Mouse (Mus musculus): ENCODE data around the gene Filip1. TPM values are rescaled to one million over a fixed set of nuclear protein-coding genes. Genes with fewer than 3 reads are reported as not detected.

The Filip1 gene
- polyA plus RNA-seq, 1 experiment from 2014 or later: 26.5 TPM

DNA sequence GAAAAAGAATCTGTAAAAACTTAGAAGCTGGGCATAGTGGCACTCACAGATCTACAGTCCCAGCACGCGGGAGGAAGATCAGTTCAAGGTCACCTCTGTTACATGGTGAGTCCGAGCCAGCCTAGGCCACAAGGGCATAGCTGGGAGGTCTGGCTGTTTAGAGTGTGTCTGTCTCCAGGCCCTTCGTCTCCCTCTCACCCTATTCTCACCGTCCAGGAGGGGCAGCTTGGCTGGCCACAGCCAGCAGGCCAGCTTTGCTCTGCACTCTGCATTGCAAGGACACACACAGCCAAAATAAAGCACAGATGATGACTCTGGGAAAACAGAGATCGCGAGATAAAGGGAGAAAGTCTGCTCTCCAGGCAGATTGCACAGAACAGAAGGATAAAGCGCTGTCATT lies 10.2 kb upstream of the Filip1 start:
- WGBS: 52% methylated on average over 8 of the region's 8 CpGs
- H3K27ac ChIP-seq (ENCODE audit: poor library complexity, severe bottlenecking): peak overlapping the region; percentile 42; the same call in 1 of the 2 replicates

DNA sequence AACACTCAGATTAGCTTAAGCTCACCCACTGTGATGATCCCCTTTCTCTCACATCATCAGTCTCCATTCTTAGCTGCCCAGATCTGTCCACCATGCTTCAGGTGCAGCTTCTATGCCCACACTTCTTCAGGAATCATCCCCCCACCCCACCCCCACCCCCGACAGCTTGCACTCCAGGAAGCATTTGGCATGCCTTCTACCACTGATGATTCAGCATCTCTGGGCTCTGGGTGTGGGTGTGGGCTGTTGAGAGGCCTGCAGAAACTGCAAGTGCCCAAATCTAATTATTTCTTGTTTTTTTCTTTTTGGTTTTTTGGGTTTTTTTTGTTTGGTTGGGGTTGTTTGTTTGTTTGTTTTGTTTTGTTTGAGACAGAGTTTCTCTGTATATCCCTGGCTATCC lies 9.0 kb upstream of the Filip1 start:
- 42% methylated on average over 1 of the region's 1 CpGs for WGBS
- H3K36me3 ChIP-seq: no peaks in the 10 kb centered on the region
- no peak overlapping the region for H3K9ac ChIP-seq
- no peaks in the 10 kb centered on the region for H3K9me3 ChIP-seq (replicated peaks)
- no peak for ATAC-seq (ENCODE audit: insufficient number of reproducible peaks, low FRiP score)
- H3K4me3 ChIP-seq: no peak overlapping the region
- H3K27ac ChIP-seq (ENCODE audit: poor library complexity, severe bottlenecking): no peak overlapping the region
- peaks cover 9% of the 10 kb centered on the region for H3K4me1 ChIP-seq (replicated peaks)
- H3K4me2 ChIP-seq: no peak overlapping the region
- no peaks in the 10 kb centered on the region for H3K27me3 ChIP-seq (replicated peaks)

More for the DNA sequence above, 10.2 kb upstream of the Filip1 start:
- Histone ChIP-seq H3K4me1 (replicated peaks) (peaks cover 16% of the 10 kb centered on the region), H3K9me3 (replicated peaks) (no peaks in the 10 kb centered on the region), H3K4me2 (no peak overlapping the region), H3K4me3 (no peak overlapping the region), H3K27me3 (replicated peaks) (no peaks in the 10 kb centered on the region), H3K9ac (no peak overlapping the region), H3K36me3 (no peaks in the 10 kb centered on the region)
- peak; percentile 51; the same call in 1 of the 2 replicates for ATAC-seq (ENCODE audit: insufficient number of reproducible peaks, low FRiP score)

DNA sequence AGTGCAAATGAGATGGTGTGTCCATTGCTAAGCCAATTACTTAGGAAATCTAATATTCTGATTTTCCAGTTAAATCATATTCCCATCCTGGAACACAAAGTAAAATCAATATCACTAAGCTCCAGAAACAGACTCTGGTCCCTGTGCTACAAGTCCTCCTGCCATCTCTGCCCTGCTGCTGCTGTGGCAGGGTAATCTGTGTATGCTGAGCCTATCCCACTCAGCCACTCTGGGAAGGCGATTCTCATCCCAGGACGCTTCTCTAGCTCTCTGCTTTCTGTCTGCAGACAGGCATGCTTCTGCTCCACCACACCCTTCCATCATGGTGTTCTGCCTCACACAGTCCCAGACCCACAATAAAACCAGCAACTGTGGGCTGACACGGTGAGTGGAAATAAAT lies 7.8 kb upstream of the Filip1 start:
- Histone ChIP-seq H3K36me3 (no peaks in the 10 kb centered on the region), H3K4me2 (no peak overlapping the region), H3K4me3 (no peak overlapping the region), H3K27me3 (replicated peaks) (no peaks in the 10 kb centered on the region), H3K9ac (no peak overlapping the region), H3K27ac (ENCODE audit: poor library complexity, severe bottlenecking) (no peak overlapping the region), H3K4me1 (replicated peaks) (peaks cover 5% of the 10 kb centered on the region), H3K9me3 (replicated peaks) (no peaks in the 10 kb centered on the region; the same call in 1 of the 2 replicates)
- 54% methylated on average over 3 of the region's 3 CpGs for WGBS
- no peak for ATAC-seq (ENCODE audit: insufficient number of reproducible peaks, low FRiP score)

DNA sequence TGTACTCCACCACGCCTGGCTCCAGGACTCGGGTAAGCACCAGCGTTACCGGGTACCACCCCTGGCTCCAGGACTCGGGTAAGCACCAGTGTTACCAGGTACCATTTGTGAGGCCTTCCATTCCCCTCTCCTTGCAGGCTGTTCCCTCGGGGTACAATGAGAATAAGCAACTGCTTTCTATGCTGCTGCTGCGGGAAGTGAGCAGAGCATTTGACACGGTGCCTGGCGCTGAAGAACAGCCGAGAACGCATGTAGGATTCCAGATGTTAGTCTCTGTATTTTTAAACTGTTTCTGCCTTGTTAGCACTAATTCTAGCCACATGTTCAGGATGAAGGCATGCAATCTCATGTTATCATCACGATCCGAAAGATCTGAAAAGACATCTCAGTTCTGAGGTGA lies 635 bp downstream of the Filip1 start:
- H3K9me3 ChIP-seq (replicated peaks): peaks cover 4% of the 10 kb centered on the region
- no peaks in the 10 kb centered on the region for H3K27me3 ChIP-seq (replicated peaks)
- WGBS: 83% methylated on average over 13 of the region's 13 CpGs
- 0 out of 2 replicates have a peak, but pooled peaks cover 3% of the 10 kb centered on the region for H3K4me1 ChIP-seq (replicated peaks)
- H3K9ac ChIP-seq: no peak overlapping the region
- H3K27ac ChIP-seq (ENCODE audit: poor library complexity, severe bottlenecking): no peak overlapping the region
- H3K4me2 ChIP-seq: no peak overlapping the region
- H3K4me3 ChIP-seq: no peak overlapping the region
- no peaks in the 10 kb centered on the region for H3K36me3 ChIP-seq
- no peak for ATAC-seq (ENCODE audit: insufficient number of reproducible peaks, low FRiP score)

DNA sequence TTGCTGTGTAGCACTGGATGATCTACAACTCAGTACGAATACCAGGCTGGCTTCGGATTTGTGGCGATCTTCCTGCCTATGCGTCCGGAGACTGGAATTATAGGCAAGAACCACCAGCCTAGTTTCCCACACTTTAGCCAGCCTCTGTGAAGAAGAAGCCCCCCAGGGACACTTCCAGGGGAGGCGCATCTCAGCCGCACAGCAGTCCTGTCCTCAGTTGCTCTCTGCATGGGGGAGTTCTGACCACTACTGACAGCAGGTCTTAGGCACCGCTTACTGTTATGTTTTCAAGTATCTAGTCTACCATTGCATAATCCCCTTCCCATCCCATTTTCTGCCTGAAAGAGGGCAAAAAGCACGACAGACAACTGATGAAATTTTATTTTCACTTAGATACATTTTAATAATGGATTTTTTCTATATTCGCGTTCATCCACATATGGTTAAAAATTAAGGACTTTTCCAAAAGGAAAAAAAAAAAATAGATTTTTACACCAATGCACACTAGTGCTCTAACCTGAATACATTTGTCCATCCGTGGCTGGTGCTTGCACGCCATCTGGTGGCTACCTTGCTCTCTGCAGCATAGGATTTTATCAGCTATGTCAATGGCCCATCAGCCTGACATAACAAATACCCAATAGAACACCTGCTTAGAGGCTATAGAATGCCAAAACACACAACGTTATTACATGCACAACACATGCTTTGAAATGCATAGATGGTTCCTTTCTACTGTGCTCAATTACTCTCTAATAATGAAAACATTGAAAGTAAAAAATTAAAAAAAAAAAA lies 10.1 kb downstream of the Filip1 start:
- Histone ChIP-seq H3K36me3 (no peaks in the 10 kb centered on the region), H3K9me3 (replicated peaks) (peaks cover 5% of the 10 kb centered on the region; the same call in 1 of the 2 replicates), H3K4me1 (replicated peaks) (no peaks in the 10 kb centered on the region), H3K4me3 (no peak overlapping the region), H3K9ac (no peak overlapping the region), H3K27me3 (replicated peaks) (no peaks in the 10 kb centered on the region), H3K4me2 (no peak overlapping the region), H3K27ac (ENCODE audit: poor library complexity, severe bottlenecking) (no peak overlapping the region)
- 47% methylated on average over 14 of the region's 14 CpGs for WGBS
- ATAC-seq (ENCODE audit: insufficient number of reproducible peaks, low FRiP score): no peak

DNA sequence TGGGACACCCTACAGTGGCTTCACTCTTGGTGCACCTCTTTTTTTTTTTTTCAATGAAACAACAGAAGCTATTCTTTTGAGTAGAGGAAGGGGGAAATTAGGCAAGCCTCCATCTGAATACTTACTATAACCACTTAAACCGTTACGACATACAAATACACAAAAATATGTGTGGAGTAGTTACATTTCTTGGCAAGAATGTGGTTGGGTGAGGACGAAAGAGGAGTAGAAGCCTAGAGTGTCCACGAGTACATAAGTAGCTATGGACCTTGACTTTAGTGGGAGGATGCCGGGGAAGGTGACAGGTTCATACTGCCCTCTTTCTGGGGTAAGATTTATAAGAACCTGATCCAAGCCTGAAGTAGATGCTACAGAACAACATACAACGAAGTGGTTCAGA lies 15.4 kb downstream of the Filip1 start:
- no peaks in the 10 kb centered on the region for H3K36me3 ChIP-seq
- 87% methylated on average over 6 of the region's 6 CpGs for WGBS
- no peak for ATAC-seq (ENCODE audit: insufficient number of reproducible peaks, low FRiP score)

DNA sequence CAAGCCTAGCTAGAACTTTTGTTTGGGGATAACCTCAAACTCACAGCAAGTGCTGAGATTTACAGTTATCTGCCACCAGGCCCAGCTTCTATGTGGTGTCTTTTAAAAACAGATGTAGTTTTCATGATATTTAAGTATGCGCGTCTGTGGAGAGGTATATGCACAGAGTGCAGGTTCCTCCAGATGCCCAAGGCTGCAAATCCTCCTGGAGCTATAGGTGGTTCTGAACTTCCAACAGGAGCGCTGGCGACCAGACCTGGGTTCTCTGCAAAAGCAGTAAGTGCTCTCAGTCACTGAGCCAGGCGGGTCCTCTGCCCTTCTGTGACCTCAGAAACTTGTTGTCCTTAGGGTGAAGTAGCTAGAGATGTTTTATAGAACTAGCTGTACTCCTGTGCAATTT lies 18.4 kb downstream of the Filip1 start:
- H3K9ac ChIP-seq: no peak overlapping the region
- no peaks in the 10 kb centered on the region for H3K27me3 ChIP-seq (replicated peaks)
- no peaks in the 10 kb centered on the region for H3K36me3 ChIP-seq
- H3K27ac ChIP-seq (ENCODE audit: poor library complexity, severe bottlenecking): no peak overlapping the region
- no peaks in the 10 kb centered on the region; the same call in 1 of the 2 replicates for H3K9me3 ChIP-seq (replicated peaks)
- H3K4me2 ChIP-seq: no peak overlapping the region
- ATAC-seq (ENCODE audit: insufficient number of reproducible peaks, low FRiP score): no peak
- H3K4me1 ChIP-seq (replicated peaks): no peaks in the 10 kb centered on the region
- H3K4me3 ChIP-seq: no peak overlapping the region
- WGBS: 88% methylated on average over 5 of the region's 5 CpGs

More for the DNA sequence above, 15.4 kb downstream of the Filip1 start:
- Histone ChIP-seq H3K4me3 (no peak overlapping the region), H3K27ac (ENCODE audit: poor library complexity, severe bottlenecking) (no peak overlapping the region), H3K4me2 (no peak overlapping the region), H3K9ac (no peak overlapping the region), H3K27me3 (replicated peaks) (no peaks in the 10 kb centered on the region), H3K4me1 (replicated peaks) (no peaks in the 10 kb centered on the region), H3K9me3 (replicated peaks) (no peaks in the 10 kb centered on the region)

DNA sequence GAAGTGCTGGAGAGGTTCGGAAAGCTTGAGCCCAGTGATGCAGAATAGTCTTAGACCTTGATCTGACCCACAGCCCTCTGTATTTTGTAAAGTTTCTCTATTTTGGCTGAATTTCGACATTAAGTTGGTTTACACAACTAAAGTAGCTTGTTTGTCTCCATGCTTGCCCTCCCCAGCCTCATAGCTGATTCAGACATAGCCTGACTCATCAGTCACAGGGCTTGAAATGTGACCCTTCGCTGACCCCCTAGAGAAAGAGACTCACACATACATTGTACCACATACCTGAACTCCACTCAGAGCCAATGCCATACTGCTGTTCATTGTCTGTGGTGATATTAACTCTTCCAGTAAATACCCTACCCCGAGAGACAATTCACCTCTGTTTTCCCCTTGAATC lies 19.6 kb downstream of the Filip1 start:
- ATAC-seq (ENCODE audit: insufficient number of reproducible peaks, low FRiP score): no peak
- 78% methylated on average over 4 of the region's 4 CpGs for WGBS
- no peak overlapping the region for H3K4me2 ChIP-seq
- no peaks in the 10 kb centered on the region for H3K36me3 ChIP-seq
- H3K4me1 ChIP-seq (replicated peaks): no peaks in the 10 kb centered on the region
- H3K9me3 ChIP-seq (replicated peaks): no peaks in the 10 kb centered on the region; the same call in 1 of the 2 replicates
- H3K9ac ChIP-seq: no peak overlapping the region
- H3K27ac ChIP-seq (ENCODE audit: poor library complexity, severe bottlenecking): no peak overlapping the region
- H3K4me3 ChIP-seq: no peak overlapping the region
- H3K27me3 ChIP-seq (replicated peaks): no peaks in the 10 kb centered on the region

DNA sequence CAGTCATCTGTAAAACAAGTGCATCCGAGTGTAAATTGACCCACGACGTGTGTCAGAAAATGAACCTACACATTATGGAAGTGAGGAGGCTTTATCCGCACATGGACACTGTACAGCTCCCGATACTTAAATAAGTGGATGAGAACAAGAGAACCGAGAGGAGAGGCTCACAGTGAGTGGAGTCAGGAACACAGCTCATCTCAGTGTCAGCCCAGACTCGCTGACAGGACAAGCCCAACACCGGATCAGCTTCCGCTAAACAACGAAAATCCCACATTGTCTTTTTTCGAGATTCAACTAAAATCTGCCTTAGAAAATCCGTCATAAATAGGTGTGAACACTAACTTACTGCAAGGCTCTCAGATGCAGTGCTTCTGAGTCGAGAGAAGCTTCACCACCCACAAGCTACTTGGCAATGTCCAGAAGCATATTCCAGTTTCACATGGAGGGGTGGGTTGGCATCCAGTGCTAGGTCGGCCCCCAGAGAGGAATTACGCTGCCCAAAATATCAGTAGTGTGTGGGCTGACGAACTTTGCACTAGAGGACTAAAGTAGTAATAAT lies 22.1 kb downstream of the Filip1 start:
- H3K9me3 ChIP-seq (replicated peaks): no peaks in the 10 kb centered on the region; the same call in 1 of the 2 replicates
- ATAC-seq (ENCODE audit: insufficient number of reproducible peaks, low FRiP score): no peak
- H3K4me3 ChIP-seq: no peak overlapping the region
- no peaks in the 10 kb centered on the region for H3K27me3 ChIP-seq (replicated peaks)
- H3K27ac ChIP-seq (ENCODE audit: poor library complexity, severe bottlenecking): no peak overlapping the region
- H3K9ac ChIP-seq: no peak overlapping the region
- no peaks in the 10 kb centered on the region for H3K36me3 ChIP-seq
- H3K4me2 ChIP-seq: no peak overlapping the region
- no peaks in the 10 kb centered on the region for H3K4me1 ChIP-seq (replicated peaks)
- WGBS: 61% methylated on average over 16 of the region's 16 CpGs

DNA sequence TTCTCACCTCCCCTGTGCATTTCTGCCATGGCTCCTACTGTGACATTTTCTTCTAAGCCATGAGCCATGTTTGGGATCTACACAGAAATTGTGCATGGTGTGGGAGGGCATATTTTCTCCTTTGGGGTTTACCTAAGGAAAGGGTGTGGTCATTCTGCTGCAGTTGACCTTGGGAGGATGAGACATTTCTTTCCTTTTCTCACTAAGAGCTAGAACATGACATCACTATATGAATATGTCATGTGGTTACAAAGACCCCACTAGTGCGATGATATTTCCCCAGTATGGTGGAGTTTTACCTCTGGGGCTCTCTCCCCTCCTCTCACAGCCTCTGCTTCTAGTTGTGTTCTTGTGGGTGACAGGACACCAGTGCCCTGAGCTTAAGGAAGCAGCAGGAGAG lies 22.9 kb downstream of the Filip1 start:
- no peak overlapping the region for H3K9ac ChIP-seq
- H3K4me3 ChIP-seq: no peak overlapping the region
- no peaks in the 10 kb centered on the region for H3K27me3 ChIP-seq (replicated peaks)
- no peak overlapping the region for H3K4me2 ChIP-seq
- H3K4me1 ChIP-seq (replicated peaks): no peaks in the 10 kb centered on the region
- H3K27ac ChIP-seq (ENCODE audit: poor library complexity, severe bottlenecking): no peak overlapping the region
- ATAC-seq (ENCODE audit: insufficient number of reproducible peaks, low FRiP score): no peak
- H3K9me3 ChIP-seq (replicated peaks): peaks cover 5% of the 10 kb centered on the region
- WGBS: 77% methylated on average over 1 of the region's 1 CpGs
- H3K36me3 ChIP-seq: no peaks in the 10 kb centered on the region

DNA sequence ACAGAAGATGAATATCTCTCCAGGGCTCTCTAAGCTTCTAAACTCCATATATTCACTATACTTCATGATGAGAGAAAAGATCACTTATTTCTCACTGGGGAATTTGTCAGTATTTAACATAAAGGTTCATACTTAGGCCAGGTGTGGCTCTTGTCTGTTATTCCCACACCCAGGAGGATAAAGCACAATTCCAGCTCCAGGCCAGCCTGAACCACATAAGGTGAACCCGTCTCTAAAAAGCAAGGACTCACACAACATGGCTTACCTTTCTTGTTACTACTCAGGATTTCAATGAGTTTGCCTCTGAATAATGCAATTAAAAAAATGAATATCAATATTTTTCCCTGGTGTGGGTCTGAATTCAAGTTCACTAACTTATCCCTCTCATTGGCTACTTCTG lies 23.6 kb downstream of the Filip1 start:
- 84% methylated on average over 1 of the region's 1 CpGs for WGBS
- Histone ChIP-seq H3K4me3 (no peak overlapping the region), H3K9ac (no peak overlapping the region), H3K27me3 (replicated peaks) (no peaks in the 10 kb centered on the region), H3K27ac (ENCODE audit: poor library complexity, severe bottlenecking) (no peak overlapping the region), H3K36me3 (no peaks in the 10 kb centered on the region), H3K4me2 (no peak overlapping the region), H3K9me3 (replicated peaks) (peaks cover 5% of the 10 kb centered on the region), H3K4me1 (replicated peaks) (no peaks in the 10 kb centered on the region)
- ATAC-seq (ENCODE audit: insufficient number of reproducible peaks, low FRiP score): no peak

All from heart, embryonic 12.5 days (tissue).